Comparison of ENCODE assay signal across 9 mouse cellular contexts in the genomic region with DNA sequence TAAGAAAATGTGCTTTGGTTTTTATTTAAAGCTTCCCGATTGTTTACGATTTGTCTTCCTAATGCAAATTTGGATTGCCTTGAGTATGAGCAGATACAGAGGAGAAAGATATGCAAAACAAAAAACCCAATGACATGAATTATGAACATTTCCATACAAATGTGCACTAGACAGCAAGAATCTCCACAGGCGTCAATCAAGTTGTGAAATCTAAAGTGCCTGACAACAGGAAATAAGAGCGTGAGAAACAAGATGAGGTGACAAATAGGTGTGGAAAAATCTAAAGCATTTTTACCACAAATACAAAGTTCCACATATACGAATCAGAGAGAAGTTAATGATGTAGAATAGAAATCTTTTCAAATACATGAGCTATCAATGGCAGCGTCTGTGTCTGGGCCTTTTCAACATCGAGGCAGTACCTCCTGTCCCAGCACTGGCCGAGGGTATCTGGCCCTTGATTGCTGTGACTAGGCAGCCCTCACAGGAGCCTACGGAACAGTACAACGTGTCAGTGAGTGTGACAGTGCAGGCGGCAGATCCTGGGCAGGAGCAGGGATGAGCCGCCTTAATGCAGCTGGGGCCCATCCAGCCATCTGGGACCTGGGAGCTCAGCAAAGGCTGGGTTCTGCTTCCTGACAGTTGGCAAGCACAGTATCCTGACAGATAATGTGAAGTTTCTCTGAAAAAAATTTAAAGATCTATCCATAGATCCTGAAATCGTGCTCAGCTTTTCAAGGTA. TPM values are rescaled to one million over a fixed set of nuclear protein-coding genes. Genes with fewer than 3 reads are reported as not detected.
DNase-seq lines count a peak whose midpoint lies in the region; ATAC-seq and TF ChIP-seq lines count a peak whose summit lies in the region.
"Had no signal": no experiment of that assay in that cellular context is flagged by ENCODE, and none has a peak within 500 bp of the region (broad histone marks: within the 10 kb centered on the region; RNA-seq: fewer than 3 reads in every experiment).

No protein-coding gene starts in this region.

- ATAC-seq in hindbrain, embryonic 12.5 days (ENCODE audit: low FRiP score): peak; percentile 56; the same call in 1 of the 2 replicates

- peaks cover 14% of the 10 kb centered on the region for H3K36me3 ChIP-seq in spleen, adult 2 months (ENCODE audit: control insufficient read depth, insufficient read depth, low read length)
- no peaks in the 10 kb centered on the region for H3K36me3 ChIP-seq in hindbrain, embryonic 12.5 days
- H3K36me3 ChIP-seq: liver, embryonic 13.5 days had no signal

- H3K27me3 ChIP-seq in spleen, adult 2 months (ENCODE audit: control insufficient read depth, insufficient read depth, low read length): no peaks in the 10 kb centered on the region
- H3K27me3 ChIP-seq in hindbrain, embryonic 12.5 days: no peaks in the 10 kb centered on the region
- H3K27me3 ChIP-seq: liver, embryonic 13.5 days had no signal

- no peak overlapping the region for H3K4me3 ChIP-seq in spleen, adult 2 months (ENCODE audit: extremely low read depth, insufficient read depth, insufficient read length)
- H3K4me3 ChIP-seq in hindbrain, embryonic 12.5 days: no peak overlapping the region
- H3K4me3 ChIP-seq: liver, embryonic 13.5 days had no signal

- H3K4me2 ChIP-seq in hindbrain, embryonic 12.5 days (replicated peaks): no peak overlapping the region
- H3K4me2 ChIP-seq: liver, embryonic 13.5 days had no signal

- intact Hi-C loops in left cerebral cortex, postnatal 14 days (cut with DNase I): no loop called here
- intact Hi-C loops in heart, postnatal 36 days (cut with DNase I): no loop called here

- WGBS in spleen, adult 2 months: 84% methylated on average over 13 of the region's 13 CpGs
- WGBS in hindbrain, embryonic 12.5 days: 64% methylated on average over 13 of the region's 13 CpGs

- no peak for TF ChIP-seq POLR2A in spleen, adult 2 months (IDR thresholded peaks at IDR 0.05; ENCODE audit: low read depth, low read length)

- no peaks in the 10 kb centered on the region for H3K4me1 ChIP-seq in spleen, adult 2 months (ENCODE audit: control insufficient read depth, insufficient read depth, insufficient read length)
- H3K4me1 ChIP-seq in hindbrain, embryonic 12.5 days: peaks cover 8% of the 10 kb centered on the region

- no peak for DNase-seq in spleen, adult 2 months (ENCODE audit: low read depth in 1 of 2, low spot score in 2 of 2)
- no peak for DNase-seq in spleen, postnatal 36 days (ENCODE audit: low spot score in 2 of 2)
- DNase-seq in left cerebral cortex, postnatal 14 days (ENCODE audit: low spot score in 2 of 2): peak; percentile 28 to 54
- no peak for DNase-seq in kidney, adult 18-20 months
- DNase-seq in heart, postnatal 36 days: no peak
- DNase-seq in adrenal gland, postnatal 10 days: no peak
- DNase-seq: cerebellum, adult 18-20 months; liver, embryonic 13.5 days had no signal

- H3K9me3 ChIP-seq in hindbrain, embryonic 12.5 days (replicated peaks): no peaks in the 10 kb centered on the region
- H3K9me3 ChIP-seq: liver, embryonic 13.5 days had no signal

- H3K27ac ChIP-seq in spleen, adult 2 months (ENCODE audit: insufficient read depth, low read length): peak overlapping the region; percentile 64
- peak overlapping the region; percentile 25; the same call in 1 of the 2 replicates for H3K27ac ChIP-seq in hindbrain, embryonic 12.5 days
- H3K27ac ChIP-seq: liver, embryonic 13.5 days had no signal

- no peak for TF ChIP-seq CTCF in spleen, adult 2 months (IDR thresholded peaks at IDR 0.05; ENCODE audit: extremely low read depth, insufficient read depth, insufficient read length, insufficient replicate concordance)

- no peak overlapping the region for H3K9ac ChIP-seq in hindbrain, embryonic 12.5 days
- H3K9ac ChIP-seq: liver, embryonic 13.5 days had no signal

RNA-seq across cellular contexts. Expression of a gene that starts 34.0 kb away (rescaled TPM):
- 1.3 and 1.5 TPM in 2 replicates for polyA plus RNA-seq in spleen, adult 2 months (2012; rRNA removed)
- polyA plus RNA-seq in hindbrain, embryonic 12.5 days (2016; fragmentation: Nextera tagmentation; extraction: Ambion mirVana): 28.4 and 29.7 TPM in 2 replicates
- total RNA-seq in left cerebral cortex, postnatal 14 days (2021): 10 to 100 TPM; 23.0 to 23.6 TPM
- 10 to 100 TPM; 18.1 to 20.5 TPM for total RNA-seq in heart, postnatal 36 days (2021)
- 10 to 100 TPM; 16.0 to 21.7 TPM for total RNA-seq in adrenal gland, postnatal 10 days (2021)

RNA-seq across cellular contexts. Expression of a gene that starts 34.1 kb away (rescaled TPM):
- 2.3 and 2.9 TPM in 2 replicates for polyA plus RNA-seq in spleen, adult 2 months (2012; rRNA removed)
- polyA plus RNA-seq in hindbrain, embryonic 12.5 days (2016; fragmentation: Nextera tagmentation; extraction: Ambion mirVana): 13.2 and 13.6 TPM in 2 replicates
- 10 to 100 TPM; 13.6 to 14.4 TPM for total RNA-seq in left cerebral cortex, postnatal 14 days (2021)
- 10 to 100 TPM; 23.2 to 24.3 TPM for total RNA-seq in heart, postnatal 36 days (2021)
- 10 to 100 TPM; 19.8 to 21.9 TPM for total RNA-seq in adrenal gland, postnatal 10 days (2021)

RNA-seq across cellular contexts. Expression of a gene that starts 39.9 kb away (rescaled TPM):
- 3.6 and 5.3 TPM in 2 replicates for polyA plus RNA-seq in spleen, adult 2 months (2012; rRNA removed)
- 9.2 and 10.0 TPM in 2 replicates for polyA plus RNA-seq in hindbrain, embryonic 12.5 days (2016; fragmentation: Nextera tagmentation; extraction: Ambion mirVana)
- total RNA-seq in left cerebral cortex, postnatal 14 days (2021): 10 to 100 TPM; 31.3 to 37.2 TPM
- 10 to 100 TPM; 13.1 to 13.8 TPM for total RNA-seq in heart, postnatal 36 days (2021)
- 1 to 10 TPM; 6.7 to 9.8 TPM for total RNA-seq in adrenal gland, postnatal 10 days (2021)

Comparison
In these comparisons a context has a peak if more than half of its experiments do, and no peak if none do; other contexts are left out.
1. DNase-seq: peak in left cerebral cortex, postnatal 14 days (2 of 2); none in spleen, adult 2 months (0 of 2), spleen, postnatal 36 days (0 of 2), kidney, adult 18-20 months (single experiment), heart, postnatal 36 days (0 of 2) and adrenal gland, postnatal 10 days (single experiment).